Mouse (Mus musculus): Measurements from ENCODE around the gene Clk3. TPM values are rescaled to one million over a fixed set of nuclear protein-coding genes. Genes with fewer than 3 reads are reported as not detected.

Clk3 gene
- polyA plus RNA-seq (2012), result 70.6 and 84.9 TPM in 2 replicates

DNA sequence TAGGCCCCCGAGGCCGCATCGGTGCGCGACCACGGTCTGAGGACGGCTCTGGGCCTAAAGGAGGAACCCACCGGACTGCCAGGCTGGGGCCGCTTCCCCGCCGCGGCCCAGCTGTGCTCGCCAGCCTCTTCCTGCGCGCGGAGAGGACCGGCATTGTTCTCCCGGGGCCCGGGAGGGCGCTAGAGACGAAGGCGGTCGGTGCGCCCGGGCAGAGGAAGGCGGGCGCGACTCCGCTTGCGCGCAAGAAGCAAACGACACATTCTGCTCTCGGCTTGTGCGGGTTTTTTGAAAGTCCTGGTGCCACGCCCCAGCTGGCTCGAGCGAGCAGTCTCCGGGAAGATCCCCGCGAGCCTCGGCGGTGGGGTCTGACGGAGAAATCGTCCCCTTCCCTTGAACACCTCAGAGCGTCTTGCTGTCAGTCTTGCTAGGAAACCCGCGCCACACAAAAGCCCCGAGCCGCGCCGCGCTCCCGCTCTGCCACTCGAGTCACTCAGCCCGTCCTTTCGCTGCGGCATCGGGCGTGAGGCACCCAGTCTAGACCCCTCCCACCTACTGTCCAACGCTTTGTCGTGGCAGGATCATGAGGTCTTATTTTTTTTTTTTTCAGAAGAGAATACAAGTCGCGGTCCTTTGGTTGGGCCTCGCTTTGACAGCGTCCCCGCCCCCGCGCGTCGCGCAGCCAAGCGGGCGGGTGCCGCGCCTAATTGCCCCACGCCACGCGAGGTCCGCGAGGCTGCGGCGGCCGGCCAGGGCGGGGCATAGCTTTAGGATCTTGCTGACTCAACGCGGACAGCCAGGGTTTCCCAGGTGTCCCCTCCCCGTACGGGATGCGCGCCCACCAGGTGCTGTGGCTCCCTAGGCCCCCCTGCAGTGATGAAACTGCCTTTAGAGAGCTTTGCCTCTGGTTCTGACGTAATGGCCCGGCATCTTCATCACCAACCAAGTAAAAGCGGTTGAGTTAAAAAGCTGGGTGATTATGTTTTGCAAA, at the start of gene Clk3:
Gene Clk3, minus strand, starts transcription at position 497 of the 988 bp plus-strand sequence.

DNA sequence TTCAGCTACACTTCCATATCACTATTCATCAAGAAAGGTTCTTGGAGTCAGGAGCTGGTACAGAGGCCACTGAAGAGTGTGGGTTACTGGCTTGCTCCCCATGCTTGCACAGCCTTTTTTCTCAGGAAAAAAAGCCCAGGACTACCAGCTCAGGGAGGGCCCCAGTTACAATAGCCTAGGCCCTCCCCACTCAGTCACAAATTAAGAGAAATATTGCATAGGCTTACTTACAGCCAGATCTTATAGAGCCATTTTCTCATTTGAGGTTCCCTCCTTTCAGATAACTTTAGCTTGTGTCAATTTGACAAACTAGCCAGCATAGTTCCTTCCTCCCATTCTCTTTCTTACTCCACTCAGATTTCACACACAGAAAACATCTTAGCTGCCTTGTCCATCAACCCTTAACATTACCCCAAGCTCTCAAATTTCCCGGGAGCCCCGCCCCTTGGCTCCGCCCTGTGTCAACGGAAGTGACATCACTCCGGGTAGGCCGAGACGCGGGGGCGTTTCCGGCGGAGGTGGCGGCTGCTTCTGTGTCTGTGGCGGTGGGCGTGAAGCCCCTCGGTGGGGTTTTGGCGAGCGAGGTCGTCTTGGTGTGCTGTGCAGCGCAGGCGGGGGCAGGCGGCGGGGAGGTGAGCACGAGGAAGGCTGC, 57.5 kb downstream of the Clk3 start, which contains the start of gene Edc3:
Gene Edc3, plus strand, starts transcription at position 473 of the 652 bp plus-strand sequence.

Other genes with a start within 250 kb of the Clk3 start
- 434 and 534 TPM in 2 replicates for gene Cox5a, start 244.6 kb downstream of the Clk3 start, polyA plus RNA-seq (2012)
- gene Fam219b, start 228.3 kb downstream of the Clk3 start, polyA plus RNA-seq (2012), result 10.4 and 14.8 TPM in 2 replicates
- 6.2 and 8.3 TPM in 2 replicates for gene Mpi, start 213.1 kb downstream of the Clk3 start, polyA plus RNA-seq (2012)
- gene Scamp2, start 204.9 kb downstream of the Clk3 start, polyA plus RNA-seq (2012), result 39.3 and 40.6 TPM in 2 replicates
- 3.7 and 5.0 TPM in 2 replicates for gene Ulk3, start 176.4 kb downstream of the Clk3 start, polyA plus RNA-seq (2012)
- 0.16 TPM in 1 of 2 replicates, not detected in the other for gene Cplx3, start 159.6 kb downstream of the Clk3 start, polyA plus RNA-seq (2012)
- gene Lman1l, start 145.1 kb downstream of the Clk3 start, polyA plus RNA-seq (2012), result not detected in 2 replicates
- gene Csk, start 112.2 kb downstream of the Clk3 start, polyA plus RNA-seq (2012), result 284 and 309 TPM in 2 replicates
- not detected in 2 replicates for gene Cyp1a2, start 82.2 kb downstream of the Clk3 start, polyA plus RNA-seq (2012)
- 0.08 and 0.12 TPM in 2 replicates for gene Cyp1a1, start 77.9 kb downstream of the Clk3 start, polyA plus RNA-seq (2012)
- gene Edc3, start 57.3 kb downstream of the Clk3 start, polyA plus RNA-seq (2012), result 11.6 and 12.9 TPM in 2 replicates
- 3.6 and 5.7 TPM in 2 replicates for gene Arid3b, start 70.9 kb upstream of the Clk3 start, polyA plus RNA-seq (2012)
- 79.6 and 88.1 TPM in 2 replicates for gene Ubl7, start 145.1 kb upstream of the Clk3 start, polyA plus RNA-seq (2012)
- 2.3 and 3.0 TPM in 2 replicates for gene Sema7a, start 174.3 kb upstream of the Clk3 start, polyA plus RNA-seq (2012)
- gene Cyp11a1, start 240.6 kb upstream of the Clk3 start, polyA plus RNA-seq (2012), result 0.49 and 0.76 TPM in 2 replicates

Measured in megakaryocyte-erythroid progenitor cell, adult 5 weeks (primary cell).